Mouse (Mus musculus) testis, adult 2 months (tissue): ENCODE data around the gene 1700092M07Rik.

Experiments
- CTCF ChIP-seq: fragments of 200-500 bp; IDR thresholded peaks from 2 replicates; pipeline ENCODE4 v1.5.1; 2012; ENCODE audit warnings: low read depth, mild to moderate bottlenecking, inconsistent platforms, low read length, moderate library complexity; ENCODE audit not compliant: control insufficient read depth, insufficient read depth, insufficient replicate concordance
- POLR2A ChIP-seq: fragments of 200-500 bp; IDR thresholded peaks from 2 replicates; pipeline ENCODE4 v1.6.1; 2012; ENCODE audit warnings: low read depth, mild to moderate bottlenecking, inconsistent platforms, low read length, moderate library complexity; ENCODE audit not compliant: control insufficient read depth

DNA sequence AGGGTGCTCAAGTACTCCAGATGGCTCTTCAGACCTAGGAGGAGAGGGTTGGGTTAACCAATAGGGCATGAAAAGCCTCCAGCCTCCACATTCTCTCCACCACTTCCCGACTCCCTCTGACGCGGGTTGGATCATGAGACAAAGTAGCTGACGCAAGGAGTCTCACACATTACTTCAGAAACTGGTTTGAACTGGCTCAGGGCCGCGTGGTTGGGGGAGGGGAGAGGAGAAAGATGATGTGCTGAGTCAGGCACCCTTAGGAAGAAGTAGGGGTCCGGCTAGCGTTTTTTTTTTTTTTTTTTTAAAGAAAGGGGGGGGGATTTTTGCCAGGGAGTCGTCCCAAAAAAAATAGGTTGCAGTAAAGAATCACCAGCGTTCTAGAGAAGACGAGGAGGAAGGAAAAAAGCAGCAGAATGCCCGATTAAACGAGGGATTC is 27.6 kb upstream of the 1700092M07Rik start:
- TF ChIP-seq POLR2A, result no peak
- no peak for TF ChIP-seq CTCF
